Mouse (Mus musculus) stomach, embryonic 14.5 days (tissue): Measurements from ENCODE around the gene Zfp626. TPM values are rescaled to one million over a fixed set of nuclear protein-coding genes. Genes with fewer than 3 reads are reported as not detected.
"Not testable (repeated sequence)": the region's sequence is repeated elsewhere in the genome, so short reads cannot be mapped to it uniquely, and the experiment has no call there.

Source experiments
- ATAC-seq: fragments of 200-750 bp; cut with Nextera tagmentation; 2 replicates; pipeline ENCODE4 v1.8.0; 2017; ENCODE audit warnings: low read depth, moderate TSS enrichment; ENCODE audit not compliant: insufficient number of reproducible peaks, insufficient read depth, low FRiP score
- H3K27ac ChIP-seq: fragments of 300-500 bp; sonication (generic); 2 replicates; pipeline ENCODE4 v1.5.1; 2014; ENCODE audit warnings: mild to moderate bottlenecking, low read length, moderate library complexity, mixed read lengths
- H3K27me3 ChIP-seq: fragments of 300-500 bp; sonication (generic); 2 replicates; pipeline ENCODE4 v1.6.1; 2014; ENCODE audit warnings: low read length, control low read depth, mixed read lengths; ENCODE audit not compliant: control insufficient read depth, insufficient read depth
- H3K36me3 ChIP-seq: fragments of 300-500 bp; sonication (generic); 2 replicates; pipeline ENCODE4 v1.6.1; 2014; ENCODE audit warnings: mild to moderate bottlenecking, control low read depth, low read length, moderate library complexity, mixed read lengths; ENCODE audit not compliant: control insufficient read depth, insufficient read depth
- H3K4me1 ChIP-seq: fragments of 300-500 bp; sonication (generic); 2 replicates; pipeline ENCODE4 v1.6.1; 2014; ENCODE audit warnings: low read length, control low read depth, mixed read lengths; ENCODE audit not compliant: control insufficient read depth, insufficient read depth
- H3K4me2 ChIP-seq: fragments of 300-500 bp; sonication (generic); replicated peaks from 2 replicates; pipeline ENCODE4 v1.6.1; 2014; ENCODE audit warnings: low read depth, low read length, control low read depth
- H3K4me3 ChIP-seq: fragments of 300-500 bp; sonication (generic); 2 replicates; pipeline ENCODE4 v1.5.1; 2014; ENCODE audit warnings: low read depth, low read length, control low read depth
- H3K9ac ChIP-seq: fragments of 300-500 bp; sonication (generic); replicated peaks from 2 replicates; pipeline ENCODE4 v1.6.1; 2014; ENCODE audit warnings: low read depth, mild to moderate bottlenecking, control low read depth, low read length, moderate library complexity, mixed read lengths
- H3K9me3 ChIP-seq: fragments of 300-500 bp; sonication (generic); 2 replicates; pipeline ENCODE4 v1.6.1; 2016; ENCODE audit warnings: low read depth, low read length, control low read depth; ENCODE audit not compliant: control insufficient read depth
- WGBS: fragments of 180-500 bp; shearing (Covaris S2); extraction: QIAGEN DNeasy Blood & Tissue Kit; methylation state at CpG from one replicate; pipeline ENCODE4 v1.1.7; 2014; 5-methylcytosine and 5-hydroxymethylcytosine counted together
- polyA plus RNA-seq: library from polyadenylated mRNA; unstranded; fragments of >200 nt; fragmentation: Nextera tagmentation; extraction: Ambion mirVana; gene quantifications from 2 replicates; pipeline ENCODE4 v1.2.1, GENCODE M21; 2014

Gene Zfp626
- polyA plus RNA-seq, 1 experiment from 2014 or later, result 2.5 TPM

DNA sequence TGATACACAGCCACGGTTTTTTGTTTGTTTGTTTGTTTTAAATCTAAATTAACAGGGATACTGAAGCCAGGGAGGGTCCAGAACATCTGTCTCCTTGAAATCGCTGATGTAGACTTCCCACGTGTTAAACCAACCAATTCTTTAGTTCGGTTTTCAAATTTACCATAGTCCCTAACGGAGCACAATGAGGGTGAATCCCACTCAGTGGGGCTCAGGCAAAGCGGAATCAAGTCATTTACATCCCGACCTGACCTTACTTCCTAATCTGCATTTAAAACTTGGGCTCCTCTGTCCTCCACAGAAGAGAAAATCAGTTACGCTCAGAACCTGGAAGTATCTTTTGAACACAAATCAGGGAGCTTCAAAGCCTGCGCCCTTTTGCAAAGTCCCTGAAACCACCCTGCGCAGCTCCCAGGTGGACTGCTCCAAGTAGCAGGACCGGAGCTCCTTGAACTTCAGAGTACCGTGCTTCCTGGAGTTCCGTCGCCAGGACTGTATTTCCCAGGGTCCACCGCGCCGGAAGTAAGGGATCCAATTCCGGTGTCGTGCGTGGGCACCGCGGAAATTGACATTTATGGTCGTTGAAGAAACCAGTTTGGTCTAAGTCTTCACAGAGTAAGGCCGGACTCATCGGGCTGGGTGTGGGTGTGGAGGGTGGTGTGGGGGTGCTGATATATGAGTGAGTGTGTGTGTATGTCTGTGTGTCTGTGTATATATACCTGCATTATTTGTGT, 2.5 kb upstream of the Zfp626 start:
- Histone ChIP-seq H3K36me3 (peaks cover 9% of the 10 kb centered on the region), H3K4me2 (peak overlapping the region; percentile 45), H3K27me3 (no peaks in the 10 kb centered on the region), H3K9me3 (no peaks in the 10 kb centered on the region), H3K27ac (peak overlapping the region; percentile 50), H3K4me3 (peak overlapping the region; percentile 58), H3K9ac (peak overlapping the region; percentile 47), H3K4me1 (no peaks in the 10 kb centered on the region)
- peak; percentile 95 for ATAC-seq
- WGBS, result under 1% methylated on average over 25 of the region's 25 CpGs

DNA sequence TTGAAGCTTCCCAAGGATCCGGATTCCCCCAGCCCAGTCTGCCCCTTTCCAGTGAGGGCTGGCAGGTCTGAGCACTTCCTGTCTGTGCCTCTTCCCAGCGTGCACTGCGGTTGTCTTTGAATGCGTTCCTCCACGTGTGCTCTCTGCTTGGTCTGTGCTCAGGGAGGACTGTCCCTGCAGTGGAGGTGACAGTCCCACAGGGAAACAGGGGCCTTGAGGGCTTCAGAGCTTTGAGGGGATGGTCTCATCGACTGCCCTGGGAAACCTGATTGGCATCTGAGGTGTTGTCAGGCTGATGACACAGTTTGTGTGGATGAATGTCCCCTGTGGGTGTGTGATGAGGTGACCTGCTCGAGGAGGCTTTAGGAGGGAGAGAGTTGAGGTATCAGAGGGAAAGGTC, 309 bp downstream of the Zfp626 start:
- not testable (repeated sequence) for H3K4me3 ChIP-seq, H3K9me3 ChIP-seq, ATAC-seq, H3K4me1 ChIP-seq, H3K27ac ChIP-seq, H3K4me2 ChIP-seq, H3K27me3 ChIP-seq, H3K9ac ChIP-seq
- WGBS, result 86% methylated on average over 7 of the region's 7 CpGs
- H3K36me3 ChIP-seq, result peaks cover 23% of the 10 kb centered on the region

DNA sequence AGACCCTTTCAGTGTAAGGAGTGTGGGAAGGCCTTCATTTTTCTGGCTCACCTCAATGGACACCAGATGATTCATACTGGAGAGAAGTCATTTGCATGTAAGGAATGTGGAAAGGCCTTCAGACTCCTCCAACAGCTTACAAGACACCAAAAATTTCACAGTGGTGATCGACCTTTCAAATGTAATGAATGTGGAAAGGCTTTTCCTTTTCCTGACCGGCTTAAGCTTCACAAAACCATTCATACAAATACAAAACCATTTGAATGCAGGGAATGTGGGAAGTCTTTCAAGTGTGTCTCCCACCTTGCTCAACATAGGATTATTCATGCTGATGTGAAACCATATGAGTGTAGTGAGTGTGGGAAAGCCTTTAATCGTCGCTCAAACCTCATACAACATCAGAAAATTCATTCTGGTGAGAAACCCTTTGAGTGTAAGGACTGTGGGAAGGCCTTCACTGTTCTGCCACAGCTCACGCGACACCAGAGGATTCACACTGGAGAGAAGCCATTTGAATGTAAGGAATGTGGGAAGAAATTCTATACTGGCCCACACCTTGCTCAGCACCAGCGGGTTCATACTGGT, 11.6 kb downstream of the Zfp626 start:
- H3K4me3 ChIP-seq, result no peak overlapping the region
- no peak overlapping the region for H3K9ac ChIP-seq
- no peaks in the 10 kb centered on the region for H3K27me3 ChIP-seq
- WGBS, result 93% methylated on average over 7 of the region's 7 CpGs
- no peak overlapping the region for H3K27ac ChIP-seq
- H3K4me2 ChIP-seq, result no peak overlapping the region
- no peak for ATAC-seq
- no peaks in the 10 kb centered on the region for H3K9me3 ChIP-seq
- no peaks in the 10 kb centered on the region for H3K4me1 ChIP-seq
- H3K36me3 ChIP-seq, result peaks cover 17% of the 10 kb centered on the region

DNA sequence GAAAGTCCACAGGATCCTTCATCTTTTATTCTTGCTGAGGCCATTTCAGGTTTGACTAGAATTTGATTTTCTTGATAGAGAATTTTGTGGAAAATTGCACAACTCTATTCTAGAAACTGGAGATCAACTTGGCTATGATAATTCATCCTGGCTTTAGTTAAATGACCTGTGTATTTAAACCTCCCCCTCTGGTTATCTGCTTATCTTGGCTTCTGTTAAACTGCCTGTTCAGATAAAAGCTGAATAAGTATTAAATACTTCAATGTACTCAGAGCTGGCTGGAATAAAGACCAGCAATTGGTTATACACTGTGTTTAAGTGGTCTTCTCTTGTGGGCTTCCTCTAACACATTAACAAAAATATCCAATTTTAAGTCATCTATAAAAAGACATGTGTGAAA, 15.6 kb downstream of the Zfp626 start:
- H3K27me3 ChIP-seq, result no peaks in the 10 kb centered on the region
- no peak overlapping the region for H3K27ac ChIP-seq
- H3K4me1 ChIP-seq, result no peaks in the 10 kb centered on the region
- H3K9me3 ChIP-seq, result no peaks in the 10 kb centered on the region
- H3K9ac ChIP-seq, result no peak overlapping the region
- H3K36me3 ChIP-seq, result peaks cover 14% of the 10 kb centered on the region; the same call in 1 of the 2 replicates
- no peak for ATAC-seq
- H3K4me3 ChIP-seq, result no peak overlapping the region
- no peak overlapping the region for H3K4me2 ChIP-seq

DNA sequence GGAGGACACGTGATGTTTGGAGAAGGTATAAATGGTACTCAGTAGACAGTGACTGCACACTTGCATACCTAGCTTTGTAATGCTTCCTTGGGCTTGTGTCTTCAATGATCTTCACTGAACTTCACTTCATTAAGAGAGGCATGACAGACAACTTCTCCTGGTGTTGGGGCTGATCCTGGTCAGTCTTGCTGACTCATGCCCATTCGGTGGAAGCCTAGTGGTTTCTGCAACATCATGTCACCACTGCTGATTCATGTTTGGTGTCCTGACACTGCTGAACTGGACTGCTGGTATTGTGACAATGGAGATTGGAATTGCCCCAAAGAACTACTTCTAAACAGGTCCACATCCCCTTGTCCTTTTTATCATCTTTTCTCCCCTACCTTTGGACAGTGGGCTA, 27.1 kb downstream of the Zfp626 start:
- peaks cover under 1% of the 10 kb centered on the region; the same call in 1 of the 2 replicates for H3K4me1 ChIP-seq
- no peak for ATAC-seq
- 84% methylated on average over 2 of the region's 2 CpGs for WGBS

DNA sequence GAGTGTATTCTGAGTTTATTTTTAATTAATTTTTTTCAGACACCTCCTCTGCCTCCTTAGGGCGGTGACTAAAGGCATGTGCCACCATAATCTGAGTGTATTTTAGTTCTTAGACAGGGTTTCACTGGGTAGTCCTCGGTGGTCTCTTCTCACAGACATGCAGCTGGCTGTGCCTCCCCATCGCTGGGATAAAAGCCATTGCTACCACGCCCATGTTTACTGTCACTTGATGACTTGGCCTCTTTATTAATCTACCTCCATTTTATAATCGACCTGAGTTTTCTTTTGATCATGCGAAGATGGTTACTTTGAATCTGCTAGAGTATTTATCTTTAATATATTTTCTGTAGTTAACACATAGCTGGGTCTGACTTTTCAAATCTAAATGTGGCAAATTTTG, 30.9 kb downstream of the Zfp626 start:
- Histone ChIP-seq H3K9ac (peak overlapping the region; percentile 51), H3K27ac (peak overlapping the region; percentile 62; the same call in 1 of the 2 replicates), H3K4me1 (peaks cover 3% of the 10 kb centered on the region; the same call in 1 of the 2 replicates), H3K36me3 (no peaks in the 10 kb centered on the region), H3K4me2 (peak overlapping the region; percentile 66), H3K4me3 (peak overlapping the region; percentile 41), H3K9me3 (no peaks in the 10 kb centered on the region), H3K27me3 (no peaks in the 10 kb centered on the region)
- WGBS, result 20% methylated on average over 6 of the region's 6 CpGs
- no peak for ATAC-seq

More for the DNA sequence above, 27.1 kb downstream of the Zfp626 start:
- Histone ChIP-seq H3K4me3 (no peak overlapping the region), H3K9me3 (no peaks in the 10 kb centered on the region), H3K9ac (no peak overlapping the region), H3K4me2 (no peak overlapping the region), H3K27me3 (no peaks in the 10 kb centered on the region), H3K27ac (no peak overlapping the region), H3K36me3 (no peaks in the 10 kb centered on the region)

DNA sequence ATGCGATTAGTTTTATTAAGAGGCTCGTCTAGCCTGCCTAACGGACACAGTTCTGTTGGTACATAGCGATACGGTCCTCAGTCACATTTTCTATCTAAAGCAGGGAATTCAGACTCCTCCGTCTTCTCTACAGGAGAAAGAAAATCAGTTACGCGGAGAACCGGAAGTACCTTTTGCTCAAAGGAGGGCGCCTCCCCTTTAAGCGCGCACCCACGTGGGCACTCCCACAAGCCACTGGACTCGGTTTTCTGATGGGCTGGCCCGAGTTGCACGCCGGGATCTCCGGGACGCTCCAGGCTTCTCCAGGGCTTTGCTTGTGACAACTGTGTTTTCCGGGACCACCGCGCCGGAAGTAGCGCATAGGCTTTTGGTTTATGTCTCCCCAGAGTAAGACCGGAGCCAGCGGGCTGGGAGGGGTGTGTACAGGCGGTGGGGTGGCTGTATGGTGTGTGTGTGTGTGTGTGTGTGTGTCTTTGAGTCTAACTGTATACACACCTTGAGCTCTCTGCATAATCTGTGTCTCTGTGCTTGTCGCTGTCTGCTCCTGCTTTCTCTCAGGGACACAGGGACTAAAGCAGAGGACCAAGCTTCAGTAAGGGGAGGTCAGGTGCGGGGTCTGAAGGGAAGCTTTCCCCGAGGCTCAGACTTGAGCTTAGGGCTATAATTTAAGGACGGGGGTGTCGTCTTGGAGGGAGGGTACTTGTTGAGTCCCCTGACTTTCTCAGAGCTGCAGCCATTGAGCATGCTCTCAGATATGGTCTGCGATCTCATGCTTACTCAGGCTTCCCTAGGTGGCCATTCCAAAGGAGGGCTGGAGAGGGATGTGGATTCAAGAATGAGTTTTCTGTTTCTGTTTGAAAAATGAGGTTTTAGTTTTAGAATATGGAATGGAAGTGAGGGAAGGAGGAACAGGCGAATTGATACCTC, 31.6 kb downstream of the Zfp626 start, which contains the start of gene Zfp59:
TSS of gene Zfp59 (plus strand) at position 285 of the 927 bp plus-strand sequence.
- no peaks in the 10 kb centered on the region for H3K27me3 ChIP-seq
- H3K36me3 ChIP-seq, result no peaks in the 10 kb centered on the region
- peak within 1 kb of the TSS; percentile 62; the same call in 1 of the 2 replicates for H3K27ac ChIP-seq
- H3K4me1 ChIP-seq, result peaks cover 3% of the 10 kb centered on the region; the same call in 1 of the 2 replicates
- peak within 1 kb of the TSS; percentile 41 for H3K4me3 ChIP-seq
- peak within 1 kb of the TSS; percentile 51 for H3K9ac ChIP-seq
- peak; percentile 94 for ATAC-seq
- H3K4me2 ChIP-seq, result peak within 1 kb of the TSS; percentile 66
- no peaks in the 10 kb centered on the region for H3K9me3 ChIP-seq
- 4% methylated on average over 34 of the region's 34 CpGs for WGBS

DNA sequence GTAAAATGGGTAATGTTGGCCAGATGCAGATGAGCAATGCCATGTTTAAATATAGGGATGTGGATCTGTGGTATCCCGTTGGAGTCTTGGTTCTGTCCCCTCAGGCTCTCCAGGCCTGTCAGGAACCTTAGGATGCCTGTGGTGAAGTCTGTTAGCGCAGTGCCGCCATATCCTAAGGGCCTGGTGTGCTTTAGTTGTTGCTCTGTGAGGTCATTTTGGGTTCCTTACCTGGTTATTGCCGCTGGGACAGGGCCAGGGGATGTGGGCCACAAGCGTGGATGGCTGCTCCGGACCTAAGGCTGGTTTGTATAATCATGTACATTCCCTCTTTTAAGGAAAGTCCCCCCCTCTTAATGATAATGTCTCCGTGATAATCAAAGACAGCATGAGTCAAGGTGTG, 32.6 kb downstream of the Zfp626 start:
- 92% methylated on average over 7 of the region's 7 CpGs for WGBS

More for the DNA sequence above, 32.6 kb downstream of the Zfp626 start:
- no peak overlapping the region for H3K27ac ChIP-seq
- no peak for ATAC-seq
- no peaks in the 10 kb centered on the region for H3K27me3 ChIP-seq
- H3K9me3 ChIP-seq, result no peaks in the 10 kb centered on the region
- H3K4me3 ChIP-seq, result no peak overlapping the region
- H3K4me1 ChIP-seq, result peaks cover 3% of the 10 kb centered on the region; the same call in 1 of the 2 replicates
- H3K4me2 ChIP-seq, result no peak overlapping the region
- H3K9ac ChIP-seq, result no peak overlapping the region
- no peaks in the 10 kb centered on the region for H3K36me3 ChIP-seq
